Mouse (Mus musculus): ENCODE measurements around the gene Por.

Por gene

GRCm38 (mm10) chr5:135669741-135670275 is at the start of gene Por:
Gene Por (plus strand): TSS chr5:135670033.
- DNase-seq = no peak

- no peak for DNase-seq
These were observed 49.3 kb upstream of the Por start for GRCm38 (mm10) chr5:135620526-135620925.

GRCm38 (mm10) chr5:135621725-135622124 is 48.1 kb upstream of the Por start:
- no peak for DNase-seq

- no peak for DNase-seq
These were observed 46.7 kb upstream of the Por start for GRCm38 (mm10) chr5:135623006-135623563.

GRCm38 (mm10) chr5:135628916-135629315 is 40.9 kb upstream of the Por start:
- DNase-seq = no peak

GRCm38 (mm10) chr5:135629401-135629800 is 40.4 kb upstream of the Por start:
- DNase-seq = no peak

GRCm38 (mm10) chr5:135630598-135630997 is 39.2 kb upstream of the Por start:
- peak; percentile 79 for DNase-seq

GRCm38 (mm10) chr5:135632117-135632796 is 37.6 kb upstream of the Por start, which contains the start of gene Rhbdd2:
Gene Rhbdd2 (plus strand): TSS chr5:135632618.
- peak; percentile 98 for DNase-seq

GRCm38 (mm10) chr5:135632797-135633144 is 37.1 kb upstream of the Por start:
- no peak for DNase-seq

- no peak for DNase-seq
These were observed 29.9 kb upstream of the Por start for GRCm38 (mm10) chr5:135639760-135640458.

- no peak for DNase-seq
These were observed 29.4 kb upstream of the Por start for GRCm38 (mm10) chr5:135640459-135640789.

- no peak for DNase-seq
These were observed 28.8 kb upstream of the Por start for GRCm38 (mm10) chr5:135641028-135641427.

- no peak for DNase-seq
These were observed 26.9 kb upstream of the Por start for GRCm38 (mm10) chr5:135642686-135643551.

- no peak for DNase-seq
These were observed 26.3 kb upstream of the Por start for GRCm38 (mm10) chr5:135643552-135643842.

GRCm38 (mm10) chr5:135643869-135644268 is 26.0 kb upstream of the Por start:
- DNase-seq = no peak

- no peak for DNase-seq
These were observed 24.5 kb upstream of the Por start for GRCm38 (mm10) chr5:135645330-135645729.

- no peak for DNase-seq
These were observed 23.8 kb upstream of the Por start for GRCm38 (mm10) chr5:135646038-135646437.

GRCm38 (mm10) chr5:135648461-135649308 is 21.1 kb upstream of the Por start:
- no peak for DNase-seq

- DNase-seq = no peak
These were observed 20.6 kb upstream of the Por start for GRCm38 (mm10) chr5:135649309-135649633.

- DNase-seq = no peak
These were observed 18.3 kb upstream of the Por start for GRCm38 (mm10) chr5:135651536-135651935.

- DNase-seq = no peak
These were observed 16.6 kb upstream of the Por start for GRCm38 (mm10) chr5:135653209-135653608.

- DNase-seq = no peak
These were observed 13.8 kb upstream of the Por start for GRCm38 (mm10) chr5:135656046-135656445.

GRCm38 (mm10) chr5:135657128-135657527 is 12.7 kb upstream of the Por start:
- no peak for DNase-seq

Measured in lung, postnatal 14 days (tissue).